Mouse (Mus musculus): ENCODE data around the gene Adamts12.

GRCm38 (mm10) chr15:11357501-11357900 is 292.9 kb downstream of the Adamts12 start:
- TF ChIP-seq MAFK (IDR thresholded peaks at IDR 0.05; ENCODE audit: insufficient read depth, low read depth, low read length) (no peak), ZNF384 (IDR thresholded peaks at IDR 0.05; ENCODE audit: low read depth, low read length) (no peak)
